In genomic region chr8:52196934-52197333, GRCm38 (mm10) we compare ENCODE assay signal across 6 mouse cellular contexts.
ATAC-seq lines count a peak whose summit lies in the region.

No protein-coding gene starts in this region.

- peak; percentile 66; the same call in 1 of the 2 replicates for ATAC-seq in cerebellum, adult (ENCODE audit: insufficient number of reproducible peaks, low FRiP score, low TSS enrichment)
- peak; percentile 98 for ATAC-seq in erythroblast, adult 5-6 weeks (replicated peaks; ENCODE audit: low FRiP score, poor library complexity, severe bottlenecking)
- peak; percentile 86 for ATAC-seq in granulocyte monocyte progenitor cell, adult 5-6 weeks (replicated peaks; ENCODE audit: poor library complexity, severe bottlenecking)
- ATAC-seq in inflammation-experienced regulatory T-cells, adult 6 months: peak; percentile 30
- peak; percentile 79 for ATAC-seq in megakaryocyte progenitor cell, adult 5-6 weeks (replicated peaks; ENCODE audit: poor library complexity)
- 0 out of 2 replicates have a peak, but pooled peaks have one; percentile 79 for ATAC-seq in monocyte, adult 5-6 weeks (replicated peaks; ENCODE audit: insufficient number of reproducible peaks, low FRiP score, low TSS enrichment, poor library complexity, severe bottlenecking)

Comparison
In these comparisons a context has a peak if more than half of its experiments do, and no peak if none do; other contexts are left out.
1. Peak in every context shown above with its lines: ATAC-seq.
2. ATAC-seq: peak in every context shown above with its lines; median percentile 98 in erythroblast, adult 5-6 weeks; 86 in granulocyte monocyte progenitor cell, adult 5-6 weeks; 79 in megakaryocyte progenitor cell, adult 5-6 weeks; 79 in monocyte, adult 5-6 weeks; 66 in cerebellum, adult; 30 in inflammation-experienced regulatory T-cells, adult 6 months.